Mouse (Mus musculus): ENCODE results near the gene Hist1h4d. TPM values are rescaled to one million over a fixed set of nuclear protein-coding genes. Genes with fewer than 3 reads are reported as not detected.
"Not testable (repeated sequence)": the region's sequence is repeated elsewhere in the genome, so short reads cannot be mapped to it uniquely, and the experiment has no call there.

The Hist1h4d gene
- polyA plus RNA-seq, 1 experiment from 2014 or later = 132 TPM

- Histone ChIP-seq H3K4me2 (ENCODE audit: low read depth, low read length, severe bottlenecking) (peak overlapping the region; percentile 65), H3K4me3 (ENCODE audit: low read depth, low read length) (peak overlapping the region; percentile 45), H3K27ac (ENCODE audit: low read depth, low read length) (peak overlapping the region; percentile 95), H3K9ac (ENCODE audit: low read length) (peak overlapping the region; percentile 80)
- not testable (repeated sequence) for H3K27me3 ChIP-seq (ENCODE audit: control insufficient read depth, insufficient read depth, low read length); H3K36me3 ChIP-seq (ENCODE audit: control insufficient read depth, insufficient read depth, low read length); ATAC-seq (replicated peaks; ENCODE audit: low FRiP score); H3K4me1 ChIP-seq (replicated peaks; ENCODE audit: control insufficient read depth, insufficient read depth, low read length); H3K9me3 ChIP-seq (ENCODE audit: control insufficient read depth, low read length)
- 0% methylated on average over 8 of the region's 40 CpGs for WGBS
- peak; percentile 75 for DNase-seq (ENCODE audit: low spot score)
Measured at GRCm38 (mm10) chr13:23575864-23576313, 5.5 kb upstream of the Hist1h4d start.

- Histone ChIP-seq H3K27me3 (ENCODE audit: control insufficient read depth, insufficient read depth, low read length) (no peaks in the 10 kb centered on the region), H3K9me3 (ENCODE audit: control insufficient read depth, low read length) (no peaks in the 10 kb centered on the region), H3K27ac (ENCODE audit: low read depth, low read length) (peak overlapping the region; percentile 95), H3K36me3 (ENCODE audit: control insufficient read depth, insufficient read depth, low read length) (no peaks in the 10 kb centered on the region), H3K4me3 (ENCODE audit: low read depth, low read length) (peak overlapping the region; percentile 45), H3K4me1 (replicated peaks; ENCODE audit: control insufficient read depth, insufficient read depth, low read length) (peaks cover 3% of the 10 kb centered on the region; the same call in 1 of the 2 replicates), H3K9ac (ENCODE audit: low read length) (peak overlapping the region; percentile 80), H3K4me2 (ENCODE audit: low read depth, low read length, severe bottlenecking) (peak overlapping the region; percentile 65)
- DNase-seq (ENCODE audit: low spot score) (peak; percentile 63), ATAC-seq (replicated peaks; ENCODE audit: low FRiP score) (no peak)
- WGBS = 2% methylated on average over 7 of the region's 7 CpGs
Measured at GRCm38 (mm10) chr13:23576351-23576881, 5.0 kb upstream of the Hist1h4d start.

GRCm38 (mm10) chr13:23576906-23577639 is 4.3 kb upstream of the Hist1h4d start:
- whole genome bisulfite sequencing = 48% methylated on average over 6 of the region's 6 CpGs
- DNase-seq (ENCODE audit: low spot score) = no peak

GRCm38 (mm10) chr13:23577835-23578234 is 3.6 kb upstream of the Hist1h4d start:
- Histone ChIP-seq H3K4me2 (ENCODE audit: low read depth, low read length, severe bottlenecking) (no peak overlapping the region), H3K27ac (ENCODE audit: low read depth, low read length) (peak overlapping the region; percentile 50; the same call in 1 of the 2 replicates), H3K36me3 (ENCODE audit: control insufficient read depth, insufficient read depth, low read length) (no peaks in the 10 kb centered on the region), H3K4me1 (replicated peaks; ENCODE audit: control insufficient read depth, insufficient read depth, low read length) (peaks cover 3% of the 10 kb centered on the region; the same call in 1 of the 2 replicates), H3K27me3 (ENCODE audit: control insufficient read depth, insufficient read depth, low read length) (no peaks in the 10 kb centered on the region), H3K9me3 (ENCODE audit: control insufficient read depth, low read length) (no peaks in the 10 kb centered on the region), H3K9ac (ENCODE audit: low read length) (no peak overlapping the region), H3K4me3 (ENCODE audit: low read depth, low read length) (no peak overlapping the region)
- DNase-seq (ENCODE audit: low spot score) (no peak), ATAC-seq (replicated peaks; ENCODE audit: low FRiP score) (no peak)
- WGBS = 90% methylated on average over 1 of the region's 1 CpGs

More at GRCm38 (mm10) chr13:23576906-23577639, 4.3 kb upstream of the Hist1h4d start:
- Histone ChIP-seq H3K27me3 (ENCODE audit: control insufficient read depth, insufficient read depth, low read length) (no peaks in the 10 kb centered on the region), H3K27ac (ENCODE audit: low read depth, low read length) (peak overlapping the region; percentile 95), H3K9ac (ENCODE audit: low read length) (peak overlapping the region; percentile 80), H3K9me3 (ENCODE audit: control insufficient read depth, low read length) (no peaks in the 10 kb centered on the region), H3K4me1 (replicated peaks; ENCODE audit: control insufficient read depth, insufficient read depth, low read length) (peaks cover 3% of the 10 kb centered on the region; the same call in 1 of the 2 replicates), H3K4me3 (ENCODE audit: low read depth, low read length) (peak overlapping the region; percentile 45), H3K36me3 (ENCODE audit: control insufficient read depth, insufficient read depth, low read length) (no peaks in the 10 kb centered on the region), H3K4me2 (ENCODE audit: low read depth, low read length, severe bottlenecking) (peak overlapping the region; percentile 65)
- no peak for ATAC-seq (replicated peaks; ENCODE audit: low FRiP score)

- Histone ChIP-seq H3K4me1 (replicated peaks; ENCODE audit: control insufficient read depth, insufficient read depth, low read length) (peaks cover 16% of the 10 kb centered on the region), H3K27me3 (ENCODE audit: control insufficient read depth, insufficient read depth, low read length) (no peaks in the 10 kb centered on the region), H3K4me2 (ENCODE audit: low read depth, low read length, severe bottlenecking) (peak overlapping the region; percentile 78), H3K27ac (ENCODE audit: low read depth, low read length) (peak overlapping the region; percentile 99), H3K4me3 (ENCODE audit: low read depth, low read length) (peak overlapping the region; percentile 47), H3K36me3 (ENCODE audit: control insufficient read depth, insufficient read depth, low read length) (no peaks in the 10 kb centered on the region), H3K9ac (ENCODE audit: low read length) (peak overlapping the region; percentile 66), H3K9me3 (ENCODE audit: control insufficient read depth, low read length) (no peaks in the 10 kb centered on the region)
- DNase-seq (ENCODE audit: low spot score) (peak; percentile 67), ATAC-seq (replicated peaks; ENCODE audit: low FRiP score) (no peak)
- 3% methylated on average over 6 of the region's 6 CpGs for WGBS
Measured at GRCm38 (mm10) chr13:23582219-23583056, 1.0 kb downstream of the Hist1h4d start.

- Histone ChIP-seq H3K27me3 (ENCODE audit: control insufficient read depth, insufficient read depth, low read length) (no peaks in the 10 kb centered on the region), H3K9me3 (ENCODE audit: control insufficient read depth, low read length) (no peaks in the 10 kb centered on the region), H3K4me3 (ENCODE audit: low read depth, low read length) (no peak overlapping the region), H3K27ac (ENCODE audit: low read depth, low read length) (peak overlapping the region; percentile 99), H3K9ac (ENCODE audit: low read length) (peak overlapping the region; percentile 66), H3K4me1 (replicated peaks; ENCODE audit: control insufficient read depth, insufficient read depth, low read length) (peaks cover 16% of the 10 kb centered on the region), H3K36me3 (ENCODE audit: control insufficient read depth, insufficient read depth, low read length) (no peaks in the 10 kb centered on the region), H3K4me2 (ENCODE audit: low read depth, low read length, severe bottlenecking) (no peak overlapping the region)
- peak; percentile 56 for DNase-seq (ENCODE audit: low spot score)
- ATAC-seq (replicated peaks; ENCODE audit: low FRiP score) = no peak
Measured at GRCm38 (mm10) chr13:23583387-23584068, 2.1 kb downstream of the Hist1h4d start.

GRCm38 (mm10) chr13:23584331-23584730 is 2.9 kb downstream of the Hist1h4d start:
- ATAC-seq (replicated peaks; ENCODE audit: low FRiP score) (no peak), DNase-seq (ENCODE audit: low spot score) (no peak)
- peaks cover 16% of the 10 kb centered on the region for H3K4me1 ChIP-seq (replicated peaks; ENCODE audit: control insufficient read depth, insufficient read depth, low read length)

GRCm38 (mm10) chr13:23585029-23585441 is 3.6 kb downstream of the Hist1h4d start:
- no peaks in the 10 kb centered on the region for H3K9me3 ChIP-seq (ENCODE audit: control insufficient read depth, low read length)
- peaks cover 16% of the 10 kb centered on the region for H3K4me1 ChIP-seq (replicated peaks; ENCODE audit: control insufficient read depth, insufficient read depth, low read length)
- peak; percentile 15 for ATAC-seq (replicated peaks; ENCODE audit: low FRiP score)

More at GRCm38 (mm10) chr13:23584331-23584730, 2.9 kb downstream of the Hist1h4d start:
- H3K27ac ChIP-seq (ENCODE audit: low read depth, low read length) = peak overlapping the region; percentile 99
- peak overlapping the region; percentile 40; the same call in 1 of the 2 replicates for H3K4me3 ChIP-seq (ENCODE audit: low read depth, low read length)
- no peaks in the 10 kb centered on the region for H3K27me3 ChIP-seq (ENCODE audit: control insufficient read depth, insufficient read depth, low read length)
- no peaks in the 10 kb centered on the region for H3K36me3 ChIP-seq (ENCODE audit: control insufficient read depth, insufficient read depth, low read length)
- H3K4me2 ChIP-seq (ENCODE audit: low read depth, low read length, severe bottlenecking) = peak overlapping the region; percentile 84
- H3K9me3 ChIP-seq (ENCODE audit: control insufficient read depth, low read length) = no peaks in the 10 kb centered on the region
- peak overlapping the region; percentile 87 for H3K9ac ChIP-seq (ENCODE audit: low read length)

More at GRCm38 (mm10) chr13:23585029-23585441, 3.6 kb downstream of the Hist1h4d start:
- DNase-seq (ENCODE audit: low spot score) = peak; percentile 85
- H3K27ac ChIP-seq (ENCODE audit: low read depth, low read length) = peak overlapping the region; percentile 99
- H3K36me3 ChIP-seq (ENCODE audit: control insufficient read depth, insufficient read depth, low read length) = no peaks in the 10 kb centered on the region
- H3K9ac ChIP-seq (ENCODE audit: low read length) = peak overlapping the region; percentile 87
- no peaks in the 10 kb centered on the region for H3K27me3 ChIP-seq (ENCODE audit: control insufficient read depth, insufficient read depth, low read length)
- WGBS = under 1% methylated on average over 21 of the region's 21 CpGs
- peak overlapping the region; percentile 84 for H3K4me2 ChIP-seq (ENCODE audit: low read depth, low read length, severe bottlenecking)
- peak overlapping the region; percentile 40 for H3K4me3 ChIP-seq (ENCODE audit: low read depth, low read length)
